Mouse (Mus musculus): ENCODE results near the gene Rab7b. TPM values are rescaled to one million over a fixed set of nuclear protein-coding genes. Genes with fewer than 3 reads are reported as not detected.

Gene Rab7b
- polyA plus RNA-seq (2015; fragmentation: Nextera tagmentation; extraction: Ambion mirVana) = 2.5 and 2.7 TPM in 2 replicates

DNA sequence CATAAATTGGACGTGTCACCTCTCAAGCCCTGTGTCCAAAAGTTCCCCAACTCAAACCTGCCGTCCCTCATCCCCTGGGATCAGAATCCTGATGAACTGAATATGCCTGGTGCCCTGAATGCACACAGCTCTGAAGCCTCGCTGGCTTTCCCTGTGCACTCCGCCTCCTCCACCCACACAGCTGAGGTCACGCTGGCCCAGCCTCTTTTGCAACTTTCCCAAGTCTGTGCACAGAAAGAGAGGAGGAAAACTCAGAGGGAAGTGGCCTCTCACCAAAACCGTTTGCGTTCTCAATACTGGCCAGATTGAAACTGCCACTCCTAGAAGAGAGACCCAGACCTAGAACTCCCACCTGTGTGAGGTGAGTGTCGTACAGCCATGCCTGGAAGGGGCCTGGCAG, at the start of gene Rab7b:
Gene Rab7b, plus strand, starts transcription at position 221 of the 400 bp plus-strand sequence.
- H3K4me1 ChIP-seq (ENCODE audit: control insufficient read depth, insufficient read depth, low read length) = peaks cover 7% of the 10 kb centered on the region; the same call in 1 of the 2 replicates
- 57% methylated on average over 8 of the region's 8 CpGs for WGBS
- H3K4me2 ChIP-seq (ENCODE audit: low read depth, low read length) = no peak within 1 kb of the TSS

DNA sequence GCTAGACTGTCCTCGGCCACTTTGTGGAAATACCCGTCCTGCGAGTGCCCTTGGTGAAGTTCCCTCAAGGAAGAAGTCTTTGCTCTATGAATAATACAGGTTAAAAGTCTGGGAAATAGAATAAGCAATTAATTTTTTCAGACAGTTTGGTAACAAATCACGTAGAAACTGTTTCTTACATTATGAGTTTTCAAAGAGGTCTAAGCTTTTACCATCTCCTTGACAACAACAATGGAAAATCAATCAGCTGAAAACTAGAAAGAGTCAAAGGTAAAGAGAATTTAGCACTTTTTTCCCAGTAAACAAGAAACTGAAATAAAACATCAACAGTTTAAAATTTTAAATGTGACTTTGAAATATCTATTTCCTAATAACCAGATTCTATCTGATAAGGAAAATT, 48.4 kb upstream of the Rab7b start:
- no peaks in the 10 kb centered on the region for H3K4me1 ChIP-seq (ENCODE audit: control insufficient read depth, insufficient read depth, low read length)
- no peaks in the 10 kb centered on the region for H3K9me3 ChIP-seq (replicated peaks; ENCODE audit: control insufficient read depth, low read length)
- H3K27me3 ChIP-seq (ENCODE audit: control insufficient read depth, insufficient read depth, low read length) = no peaks in the 10 kb centered on the region
- no peak overlapping the region for H3K27ac ChIP-seq (ENCODE audit: low read length)
- H3K9ac ChIP-seq (ENCODE audit: low read length) = no peak overlapping the region
- H3K4me3 ChIP-seq (ENCODE audit: low read length) = no peak overlapping the region
- no peaks in the 10 kb centered on the region for H3K36me3 ChIP-seq (ENCODE audit: control insufficient read depth, insufficient read depth)
- H3K4me2 ChIP-seq (ENCODE audit: low read depth, low read length) = no peak overlapping the region
- no peak for ATAC-seq (replicated peaks; ENCODE audit: extremely low read depth, insufficient read depth, low FRiP score)
- WGBS = 76% methylated on average over 4 of the region's 4 CpGs

More for the DNA sequence above, at the start of gene Rab7b:
- H3K4me3 ChIP-seq (ENCODE audit: low read length) = no peak within 1 kb of the TSS; the same call in 1 of the 2 replicates
- no peak for ATAC-seq (replicated peaks; ENCODE audit: extremely low read depth, insufficient read depth, low FRiP score)
- no peaks in the 10 kb centered on the region for H3K27me3 ChIP-seq (ENCODE audit: control insufficient read depth, insufficient read depth, low read length)
- H3K9ac ChIP-seq (ENCODE audit: low read length) = no peak within 1 kb of the TSS
- no peaks in the 10 kb centered on the region for H3K36me3 ChIP-seq (ENCODE audit: control insufficient read depth, insufficient read depth)
- no peaks in the 10 kb centered on the region for H3K9me3 ChIP-seq (replicated peaks; ENCODE audit: control insufficient read depth, low read length)
- no peak within 1 kb of the TSS for H3K27ac ChIP-seq (ENCODE audit: low read length)

DNA sequence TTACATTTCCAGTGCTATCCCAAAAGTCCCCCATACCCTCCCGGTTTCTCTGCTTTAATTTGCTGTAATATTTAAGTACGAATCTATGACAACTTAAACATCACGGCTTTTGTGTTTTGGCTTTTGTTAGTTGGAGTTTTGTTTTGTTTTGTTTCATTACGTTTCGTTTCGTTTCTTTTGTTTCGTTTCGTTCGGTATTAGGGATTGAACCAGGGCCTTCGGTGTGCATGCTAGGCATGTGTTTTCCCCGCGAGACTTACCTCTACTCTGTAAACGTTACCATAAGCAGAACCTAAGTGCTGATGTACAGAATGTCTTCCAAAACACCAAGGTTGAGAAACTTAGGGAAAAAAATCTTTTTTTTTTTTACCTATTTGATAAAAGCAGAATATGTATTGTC, 46.9 kb upstream of the Rab7b start:
- Histone ChIP-seq H3K27me3 (ENCODE audit: control insufficient read depth, insufficient read depth, low read length) (no peaks in the 10 kb centered on the region), H3K4me3 (ENCODE audit: low read length) (no peak overlapping the region), H3K27ac (ENCODE audit: low read length) (no peak overlapping the region), H3K9ac (ENCODE audit: low read length) (no peak overlapping the region), H3K4me2 (ENCODE audit: low read depth, low read length) (no peak overlapping the region), H3K4me1 (ENCODE audit: control insufficient read depth, insufficient read depth, low read length) (no peaks in the 10 kb centered on the region), H3K36me3 (ENCODE audit: control insufficient read depth, insufficient read depth) (no peaks in the 10 kb centered on the region), H3K9me3 (replicated peaks; ENCODE audit: control insufficient read depth, low read length) (no peaks in the 10 kb centered on the region)
- WGBS = 91% methylated on average over 13 of the region's 13 CpGs
- ATAC-seq (replicated peaks; ENCODE audit: extremely low read depth, insufficient read depth, low FRiP score) = no peak

DNA sequence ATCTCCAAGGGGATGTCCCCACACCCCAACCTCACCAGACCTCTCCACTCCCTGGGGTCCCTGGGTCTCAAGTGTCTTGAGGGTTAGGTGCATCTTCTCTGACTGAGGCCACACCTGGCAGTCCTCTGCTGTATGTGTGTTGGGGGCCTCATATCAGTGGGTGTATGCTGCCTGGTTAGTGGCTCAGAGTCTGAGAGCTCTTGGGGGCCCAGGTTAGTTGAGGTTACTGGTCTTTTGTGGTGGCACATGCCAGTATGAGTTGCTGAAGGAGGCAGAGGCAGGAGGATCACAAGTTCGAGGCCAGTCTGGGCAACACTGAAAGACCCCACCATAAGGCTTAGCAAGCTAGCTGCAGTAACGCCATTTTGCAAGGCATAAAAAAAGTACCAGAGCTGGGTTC, 46.2 kb upstream of the Rab7b start:
- no peak overlapping the region for H3K4me3 ChIP-seq (ENCODE audit: low read length)
- no peak for ATAC-seq (replicated peaks; ENCODE audit: extremely low read depth, insufficient read depth, low FRiP score)
- H3K4me1 ChIP-seq (ENCODE audit: control insufficient read depth, insufficient read depth, low read length) = no peaks in the 10 kb centered on the region
- 95% methylated on average over 2 of the region's 2 CpGs for WGBS
- no peak overlapping the region for H3K27ac ChIP-seq (ENCODE audit: low read length)
- no peak overlapping the region for H3K4me2 ChIP-seq (ENCODE audit: low read depth, low read length)
- H3K9ac ChIP-seq (ENCODE audit: low read length) = no peak overlapping the region
- H3K36me3 ChIP-seq (ENCODE audit: control insufficient read depth, insufficient read depth) = no peaks in the 10 kb centered on the region
- H3K9me3 ChIP-seq (replicated peaks; ENCODE audit: control insufficient read depth, low read length) = no peaks in the 10 kb centered on the region
- H3K27me3 ChIP-seq (ENCODE audit: control insufficient read depth, insufficient read depth, low read length) = no peaks in the 10 kb centered on the region

DNA sequence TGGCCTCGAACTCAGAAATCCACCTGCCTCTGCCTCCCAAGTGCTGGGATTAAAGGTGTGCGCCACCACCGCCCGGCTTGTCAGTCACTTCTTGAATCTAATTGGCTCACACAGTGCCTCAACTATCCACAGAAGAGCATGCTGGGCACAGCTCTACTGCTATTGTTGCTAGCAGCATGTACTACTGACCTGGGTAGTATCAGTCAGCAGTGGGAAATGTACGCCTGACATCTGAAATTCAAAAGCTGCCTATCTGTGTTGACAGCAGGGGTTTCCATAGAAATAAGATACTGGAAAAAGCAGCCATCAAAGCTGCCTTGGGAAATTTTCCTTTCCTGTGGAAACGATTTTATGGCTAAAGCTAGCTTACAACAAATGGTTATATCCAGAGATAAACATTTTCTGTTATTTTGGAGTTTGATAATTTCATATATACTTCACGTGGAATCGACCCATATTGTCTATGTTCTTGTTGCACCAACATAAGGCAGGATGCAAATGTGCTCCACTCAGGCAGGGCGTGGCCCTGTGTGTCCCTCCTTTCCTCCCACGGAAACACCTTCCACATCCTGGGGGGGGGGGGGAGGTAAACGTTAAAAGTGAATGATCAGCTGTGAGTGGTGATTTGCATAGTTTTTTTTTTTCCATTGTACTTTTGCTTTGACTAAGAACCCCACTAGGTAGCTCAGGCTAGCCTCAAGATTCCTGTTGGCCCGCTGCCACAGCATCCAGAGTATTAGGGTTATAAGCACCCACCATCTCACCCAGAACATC, 35.6 kb upstream of the Rab7b start:
- Histone ChIP-seq H3K27me3 (ENCODE audit: control insufficient read depth, insufficient read depth, low read length) (no peaks in the 10 kb centered on the region), H3K4me2 (ENCODE audit: low read depth, low read length) (no peak overlapping the region), H3K36me3 (ENCODE audit: control insufficient read depth, insufficient read depth) (no peaks in the 10 kb centered on the region), H3K4me1 (ENCODE audit: control insufficient read depth, insufficient read depth, low read length) (peaks cover 3% of the 10 kb centered on the region; the same call in 1 of the 2 replicates), H3K4me3 (ENCODE audit: low read length) (no peak overlapping the region), H3K9ac (ENCODE audit: low read length) (no peak overlapping the region), H3K27ac (ENCODE audit: low read length) (no peak overlapping the region), H3K9me3 (replicated peaks; ENCODE audit: control insufficient read depth, low read length) (no peaks in the 10 kb centered on the region)
- WGBS = 60% methylated on average over 12 of the region's 12 CpGs
- no peak; the same call in 1 of the 2 replicates for ATAC-seq (replicated peaks; ENCODE audit: extremely low read depth, insufficient read depth, low FRiP score)

DNA sequence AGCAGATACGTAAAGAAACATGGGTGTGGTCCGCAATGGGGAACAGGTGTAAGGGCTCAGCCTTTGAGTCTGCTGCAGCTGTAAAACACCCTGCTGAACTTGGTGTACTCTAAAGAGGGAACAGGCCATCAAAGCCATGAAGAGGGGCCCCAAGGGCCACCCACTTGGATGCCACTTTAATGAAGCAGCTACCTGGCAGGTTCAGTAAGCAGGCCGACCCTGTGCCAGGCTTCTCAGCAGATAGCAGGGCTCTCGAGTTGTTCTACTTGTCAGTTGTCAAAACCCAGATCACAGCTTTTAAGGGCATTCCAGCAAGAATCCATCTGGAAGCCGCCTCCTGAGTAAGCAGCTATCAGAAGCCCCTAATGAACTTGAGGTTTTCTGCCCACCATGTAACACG, 32.9 kb upstream of the Rab7b start:
- Histone ChIP-seq H3K27me3 (ENCODE audit: control insufficient read depth, insufficient read depth, low read length) (no peaks in the 10 kb centered on the region), H3K9me3 (replicated peaks; ENCODE audit: control insufficient read depth, low read length) (no peaks in the 10 kb centered on the region), H3K9ac (ENCODE audit: low read length) (no peak overlapping the region), H3K4me2 (ENCODE audit: low read depth, low read length) (no peak overlapping the region), H3K36me3 (ENCODE audit: control insufficient read depth, insufficient read depth) (no peaks in the 10 kb centered on the region), H3K27ac (ENCODE audit: low read length) (no peak overlapping the region), H3K4me3 (ENCODE audit: low read length) (no peak overlapping the region), H3K4me1 (ENCODE audit: control insufficient read depth, insufficient read depth, low read length) (peaks cover 6% of the 10 kb centered on the region)
- WGBS = 61% methylated on average over 6 of the region's 6 CpGs
- no peak for ATAC-seq (replicated peaks; ENCODE audit: extremely low read depth, insufficient read depth, low FRiP score)

DNA sequence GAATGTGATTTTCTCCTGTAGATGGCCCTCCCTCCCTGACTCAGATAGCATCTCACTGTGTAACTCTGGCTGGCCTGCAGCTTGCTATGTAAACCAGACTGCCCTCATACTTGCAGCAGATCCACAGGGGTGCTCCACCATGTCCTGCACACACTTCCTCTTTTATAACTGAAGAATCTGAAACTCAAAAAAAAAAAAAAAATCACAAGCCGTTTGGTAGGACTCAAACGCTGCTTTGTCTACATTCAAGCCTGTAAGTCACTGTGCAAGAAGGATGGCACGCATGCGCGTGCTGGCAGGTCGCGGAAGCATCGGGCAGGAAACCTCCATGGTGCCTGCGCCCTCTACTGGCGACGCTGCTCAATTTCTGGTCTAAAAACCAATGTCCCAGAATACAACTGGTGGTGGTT, 30.5 kb upstream of the Rab7b start:
- ATAC-seq (replicated peaks; ENCODE audit: extremely low read depth, insufficient read depth, low FRiP score) = peak; percentile 62
- Histone ChIP-seq H3K4me2 (ENCODE audit: low read depth, low read length) (peak overlapping the region; percentile 49), H3K4me1 (ENCODE audit: control insufficient read depth, insufficient read depth, low read length) (peaks cover 6% of the 10 kb centered on the region), H3K4me3 (ENCODE audit: low read length) (no peak overlapping the region; the same call in 1 of the 2 replicates), H3K27ac (ENCODE audit: low read length) (no peak overlapping the region), H3K9ac (ENCODE audit: low read length) (peak overlapping the region; percentile 48; the same call in 1 of the 2 replicates), H3K36me3 (ENCODE audit: control insufficient read depth, insufficient read depth) (no peaks in the 10 kb centered on the region), H3K27me3 (ENCODE audit: control insufficient read depth, insufficient read depth, low read length) (no peaks in the 10 kb centered on the region), H3K9me3 (replicated peaks; ENCODE audit: control insufficient read depth, low read length) (no peaks in the 10 kb centered on the region)
- under 1% methylated on average over 11 of the region's 11 CpGs for WGBS

DNA sequence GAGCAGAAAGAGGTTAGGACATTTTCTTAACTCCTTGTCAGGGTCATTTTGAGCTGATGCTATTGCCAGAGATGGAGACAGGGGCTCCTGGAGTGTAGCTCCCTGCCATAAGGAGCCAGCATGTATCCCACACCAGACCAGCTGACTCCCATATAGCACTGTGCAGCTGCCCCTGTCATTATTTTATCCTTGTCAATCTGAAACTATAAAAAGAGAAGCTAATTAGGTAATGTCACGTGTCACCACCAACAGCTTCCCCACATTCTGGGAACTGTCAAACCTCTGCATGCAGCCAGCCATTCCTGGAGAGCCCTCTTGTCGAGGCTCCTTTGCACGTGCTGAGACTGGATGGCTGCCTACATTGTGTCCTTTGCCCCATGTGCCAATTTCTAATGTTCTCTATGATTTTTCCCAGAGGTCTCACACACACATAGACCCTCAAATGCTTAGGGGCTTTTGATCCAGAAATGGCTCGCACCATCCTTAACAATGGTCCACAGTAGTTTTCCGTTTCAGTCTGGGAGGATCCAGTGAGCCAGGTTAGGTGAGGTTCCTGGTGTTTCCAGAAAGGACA, 28.9 kb upstream of the Rab7b start:
- no peak for ATAC-seq (replicated peaks; ENCODE audit: extremely low read depth, insufficient read depth, low FRiP score)
- H3K9me3 ChIP-seq (replicated peaks; ENCODE audit: control insufficient read depth, low read length) = no peaks in the 10 kb centered on the region
- peaks cover 6% of the 10 kb centered on the region for H3K4me1 ChIP-seq (ENCODE audit: control insufficient read depth, insufficient read depth, low read length)
- H3K4me2 ChIP-seq (ENCODE audit: low read depth, low read length) = no peak overlapping the region
- no peaks in the 10 kb centered on the region for H3K27me3 ChIP-seq (ENCODE audit: control insufficient read depth, insufficient read depth, low read length)
- no peak overlapping the region for H3K4me3 ChIP-seq (ENCODE audit: low read length)
- H3K36me3 ChIP-seq (ENCODE audit: control insufficient read depth, insufficient read depth) = no peaks in the 10 kb centered on the region
- no peak overlapping the region for H3K9ac ChIP-seq (ENCODE audit: low read length)
- 51% methylated on average over 5 of the region's 5 CpGs for WGBS
- no peak overlapping the region for H3K27ac ChIP-seq (ENCODE audit: low read length)

DNA sequence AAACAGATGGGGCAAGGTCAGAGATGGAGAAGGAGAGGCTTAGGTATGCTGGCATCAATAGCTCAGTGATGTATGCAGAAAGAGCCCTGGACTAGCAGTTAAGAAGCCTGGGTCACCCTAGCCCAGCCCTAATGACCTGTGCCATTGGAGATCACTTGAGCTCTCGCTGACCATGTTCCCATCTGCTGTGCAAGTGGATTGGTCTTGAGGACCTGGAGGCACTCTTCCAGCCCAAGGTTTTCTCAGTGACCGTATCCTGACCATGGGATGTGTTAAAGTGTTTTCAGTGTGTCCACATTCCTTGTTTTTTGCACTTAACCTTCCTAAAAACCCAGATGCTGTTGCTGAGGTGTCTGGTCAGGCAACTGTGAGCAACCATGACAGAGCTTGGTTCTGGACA, 28.2 kb upstream of the Rab7b start:
- 82% methylated on average over 2 of the region's 2 CpGs for whole genome bisulfite sequencing
- Histone ChIP-seq H3K36me3 (ENCODE audit: control insufficient read depth, insufficient read depth) (no peaks in the 10 kb centered on the region), H3K9me3 (replicated peaks; ENCODE audit: control insufficient read depth, low read length) (no peaks in the 10 kb centered on the region)

More for the DNA sequence above, 28.2 kb upstream of the Rab7b start:
- Histone ChIP-seq H3K4me3 (ENCODE audit: low read length) (no peak overlapping the region), H3K4me2 (ENCODE audit: low read depth, low read length) (no peak overlapping the region), H3K27me3 (ENCODE audit: control insufficient read depth, insufficient read depth, low read length) (no peaks in the 10 kb centered on the region), H3K9ac (ENCODE audit: low read length) (no peak overlapping the region), H3K27ac (ENCODE audit: low read length) (no peak overlapping the region), H3K4me1 (ENCODE audit: control insufficient read depth, insufficient read depth, low read length) (peaks cover 6% of the 10 kb centered on the region)
- ATAC-seq (replicated peaks; ENCODE audit: extremely low read depth, insufficient read depth, low FRiP score) = no peak

All from heart, embryonic 16.5 days (tissue).